Mouse (Mus musculus) limb, embryonic 12.5 days (tissue): ENCODE results near the gene Ptpn13. TPM values are rescaled to one million over a fixed set of nuclear protein-coding genes. Genes with fewer than 3 reads are reported as not detected.

Experiments used
- ATAC-seq: fragments of 200-750 bp; cut with Nextera tagmentation; 2 replicates; pipeline ENCODE4 v1.8.0; 2017; ENCODE audit warnings: low read depth, moderate TSS enrichment; ENCODE audit not compliant: insufficient number of reproducible peaks, insufficient read depth, low FRiP score, low TSS enrichment
- H3K27ac ChIP-seq: fragments of 300-500 bp; sonication (generic); 2 replicates; pipeline ENCODE4 v1.5.1; 2016; ENCODE audit warnings: mild to moderate bottlenecking, moderate library complexity
- H3K27me3 ChIP-seq: fragments of 300-500 bp; sonication (generic); 2 replicates; pipeline ENCODE4 v1.6.1; 2016; ENCODE audit warnings: mild to moderate bottlenecking, moderate library complexity
- H3K36me3 ChIP-seq: fragments of 300-500 bp; sonication (generic); 2 replicates; pipeline ENCODE4 v1.6.1; 2016; ENCODE audit warnings: mild to moderate bottlenecking, moderate library complexity
- H3K4me1 ChIP-seq: fragments of 300-500 bp; sonication (generic); replicated peaks from 2 replicates; pipeline ENCODE4 v1.6.1; 2016
- H3K4me2 ChIP-seq: fragments of 300-500 bp; sonication (generic); 2 replicates; pipeline ENCODE4 v1.6.1; 2016; ENCODE audit warnings: mild to moderate bottlenecking, moderate library complexity
- H3K4me3 ChIP-seq: fragments of 300-500 bp; sonication (generic); replicated peaks from 2 replicates; pipeline ENCODE4 v1.5.1; 2016; ENCODE audit warnings: mild to moderate bottlenecking
- H3K9ac ChIP-seq: fragments of 300-500 bp; sonication (generic); replicated peaks from 2 replicates; pipeline ENCODE4 v1.6.1; 2016; ENCODE audit warnings: mild to moderate bottlenecking, moderate library complexity
- H3K9me3 ChIP-seq: fragments of 300-500 bp; sonication (generic); 2 replicates; pipeline ENCODE4 v1.6.1; 2016; ENCODE audit warnings: mild to moderate bottlenecking, moderate library complexity
- WGBS: fragments of 180-500 bp; shearing (Covaris S2); methylation state at CpG from one replicate; pipeline ENCODE4 v1.1.7; 2016; 5-methylcytosine and 5-hydroxymethylcytosine counted together
- polyA plus RNA-seq: library from polyadenylated mRNA; unstranded; fragments of >200 nt; fragmentation: Nextera tagmentation; extraction: Ambion mirVana; gene quantifications from 2 replicates; pipeline ENCODE4 v1.2.1, GENCODE M21; 2016

The Ptpn13 gene
- polyA plus RNA-seq, 1 experiment from 2014 or later: 13.2 TPM

DNA sequence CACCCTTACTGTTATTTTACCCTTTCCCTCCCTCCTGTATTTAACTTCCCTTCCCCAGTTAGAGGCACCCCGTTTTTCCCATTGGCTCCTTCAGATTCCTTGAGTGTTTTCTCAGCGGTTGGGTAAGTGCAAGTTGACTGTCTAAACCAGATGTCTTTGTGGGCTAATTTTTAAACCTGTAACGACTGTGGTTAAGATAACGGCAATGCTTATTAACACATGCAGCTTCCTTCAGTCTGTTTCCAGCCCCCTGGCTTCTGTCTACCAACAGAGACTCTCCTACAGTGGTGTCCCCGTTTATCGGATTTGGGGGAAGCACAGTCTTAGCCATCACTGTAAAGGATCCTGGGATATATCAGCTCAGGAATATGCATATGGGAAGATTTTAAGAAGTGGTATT lies 35.9 kb downstream of the Ptpn13 start:
- H3K36me3 ChIP-seq: no peaks in the 10 kb centered on the region
- no peak overlapping the region for H3K9ac ChIP-seq
- H3K4me3 ChIP-seq: no peak overlapping the region
- H3K27ac ChIP-seq: no peak overlapping the region
- H3K4me2 ChIP-seq: no peak overlapping the region
- WGBS: 79% methylated on average over 6 of the region's 6 CpGs
- H3K27me3 ChIP-seq: no peaks in the 10 kb centered on the region
- no peaks in the 10 kb centered on the region for H3K4me1 ChIP-seq
- no peaks in the 10 kb centered on the region for H3K9me3 ChIP-seq
- no peak for ATAC-seq

GRCm38 (mm10) chr5:103463661-103464219 lies 38.7 kb downstream of the Ptpn13 start:
- H3K36me3 ChIP-seq: no peaks in the 10 kb centered on the region
- no peak overlapping the region for H3K9ac ChIP-seq
- H3K27ac ChIP-seq: no peak overlapping the region
- no peaks in the 10 kb centered on the region for H3K9me3 ChIP-seq
- H3K4me2 ChIP-seq: no peak overlapping the region
- no peak for ATAC-seq
- WGBS: 71% methylated on average over 10 of the region's 10 CpGs
- H3K4me3 ChIP-seq: no peak overlapping the region
- H3K4me1 ChIP-seq: no peaks in the 10 kb centered on the region
- no peaks in the 10 kb centered on the region for H3K27me3 ChIP-seq

GRCm38 (mm10) chr5:103464329-103464728 lies 39.3 kb downstream of the Ptpn13 start:
- Histone ChIP-seq H3K36me3 (no peaks in the 10 kb centered on the region), H3K9me3 (no peaks in the 10 kb centered on the region), H3K9ac (no peak overlapping the region), H3K4me3 (no peak overlapping the region), H3K4me2 (no peak overlapping the region), H3K27ac (no peak overlapping the region), H3K4me1 (no peaks in the 10 kb centered on the region), H3K27me3 (no peaks in the 10 kb centered on the region)
- 83% methylated on average over 4 of the region's 4 CpGs for WGBS
- no peak for ATAC-seq

GRCm38 (mm10) chr5:103464771-103465170 lies 39.8 kb downstream of the Ptpn13 start:
- H3K4me2 ChIP-seq: no peak overlapping the region
- no peak overlapping the region for H3K9ac ChIP-seq
- no peak overlapping the region for H3K4me3 ChIP-seq
- ATAC-seq: no peak
- H3K27ac ChIP-seq: no peak overlapping the region
- 88% methylated on average over 10 of the region's 10 CpGs for WGBS
- no peaks in the 10 kb centered on the region for H3K9me3 ChIP-seq
- H3K4me1 ChIP-seq: no peaks in the 10 kb centered on the region
- H3K27me3 ChIP-seq: no peaks in the 10 kb centered on the region
- H3K36me3 ChIP-seq: no peaks in the 10 kb centered on the region

- H3K36me3 ChIP-seq: no peaks in the 10 kb centered on the region
- no peaks in the 10 kb centered on the region for H3K4me1 ChIP-seq
- no peak overlapping the region for H3K9ac ChIP-seq
- H3K9me3 ChIP-seq: no peaks in the 10 kb centered on the region
- ATAC-seq: no peak
- H3K4me3 ChIP-seq: no peak overlapping the region
- H3K4me2 ChIP-seq: no peak overlapping the region
- H3K27ac ChIP-seq: no peak overlapping the region
- no peaks in the 10 kb centered on the region for H3K27me3 ChIP-seq
- 88% methylated on average over 5 of the region's 5 CpGs for WGBS
Observed at GRCm38 (mm10) chr5:103472670-103473069, 47.7 kb downstream of the Ptpn13 start.

- no peak for ATAC-seq
- H3K4me1 ChIP-seq: no peaks in the 10 kb centered on the region
Observed at GRCm38 (mm10) chr5:103473467-103474096, 48.6 kb downstream of the Ptpn13 start.

GRCm38 (mm10) chr5:103474259-103474658 lies 49.3 kb downstream of the Ptpn13 start:
- ATAC-seq: no peak
- WGBS: 93% methylated on average over 4 of the region's 4 CpGs

More at GRCm38 (mm10) chr5:103473467-103474096, 48.6 kb downstream of the Ptpn13 start:
- no peak overlapping the region for H3K27ac ChIP-seq
- WGBS: 86% methylated on average over 11 of the region's 11 CpGs
- no peak overlapping the region for H3K4me2 ChIP-seq
- no peaks in the 10 kb centered on the region for H3K36me3 ChIP-seq
- H3K27me3 ChIP-seq: no peaks in the 10 kb centered on the region
- no peak overlapping the region for H3K4me3 ChIP-seq
- no peak overlapping the region for H3K9ac ChIP-seq
- no peaks in the 10 kb centered on the region for H3K9me3 ChIP-seq

DNA sequence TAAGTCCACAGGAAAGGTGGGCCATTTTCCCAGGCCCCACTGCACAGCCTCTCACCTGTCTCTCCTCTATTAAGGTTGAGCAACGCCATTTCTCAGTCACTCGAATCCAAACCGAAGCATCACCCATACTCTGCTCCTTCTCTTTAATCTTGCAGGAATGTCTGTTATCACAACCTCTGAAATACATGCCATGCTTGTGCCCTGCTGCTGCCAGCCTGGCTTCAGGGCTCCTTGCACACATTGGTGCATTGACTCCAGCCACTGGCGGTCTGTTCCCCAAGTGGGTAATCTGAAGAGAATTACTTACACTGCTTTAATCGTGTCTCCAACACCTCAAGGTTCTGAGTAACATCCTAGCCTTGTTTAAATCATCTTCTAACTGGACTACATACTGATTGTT lies 50.5 kb downstream of the Ptpn13 start:
- Histone ChIP-seq H3K27me3 (no peaks in the 10 kb centered on the region), H3K9ac (no peak overlapping the region), H3K9me3 (no peaks in the 10 kb centered on the region), H3K4me1 (no peaks in the 10 kb centered on the region), H3K27ac (no peak overlapping the region), H3K36me3 (no peaks in the 10 kb centered on the region), H3K4me3 (no peak overlapping the region), H3K4me2 (no peak overlapping the region)
- no peak for ATAC-seq
- 91% methylated on average over 5 of the region's 5 CpGs for WGBS

More at GRCm38 (mm10) chr5:103474259-103474658, 49.3 kb downstream of the Ptpn13 start:
- H3K9me3 ChIP-seq: no peaks in the 10 kb centered on the region
- no peak overlapping the region for H3K4me3 ChIP-seq
- no peak overlapping the region for H3K27ac ChIP-seq
- H3K4me2 ChIP-seq: no peak overlapping the region
- H3K27me3 ChIP-seq: no peaks in the 10 kb centered on the region
- no peaks in the 10 kb centered on the region for H3K36me3 ChIP-seq
- H3K9ac ChIP-seq: no peak overlapping the region
- H3K4me1 ChIP-seq: no peaks in the 10 kb centered on the region

GRCm38 (mm10) chr5:103479503-103479902 lies 54.5 kb downstream of the Ptpn13 start:
- ATAC-seq: no peak

GRCm38 (mm10) chr5:103481222-103481621 lies 56.2 kb downstream of the Ptpn13 start:
- peaks cover 5% of the 10 kb centered on the region; the same call in 1 of the 2 replicates for H3K36me3 ChIP-seq
- no peak for ATAC-seq
- no peaks in the 10 kb centered on the region for H3K9me3 ChIP-seq
- no peaks in the 10 kb centered on the region for H3K27me3 ChIP-seq
- H3K4me3 ChIP-seq: no peak overlapping the region
- H3K9ac ChIP-seq: no peak overlapping the region
- WGBS: 92% methylated on average over 2 of the region's 2 CpGs
- no peaks in the 10 kb centered on the region for H3K4me1 ChIP-seq
- H3K4me2 ChIP-seq: no peak overlapping the region
- H3K27ac ChIP-seq: no peak overlapping the region

More at GRCm38 (mm10) chr5:103479503-103479902, 54.5 kb downstream of the Ptpn13 start:
- WGBS: 90% methylated on average over 5 of the region's 5 CpGs
- H3K4me2 ChIP-seq: no peak overlapping the region
- H3K4me3 ChIP-seq: no peak overlapping the region
- no peaks in the 10 kb centered on the region for H3K27me3 ChIP-seq
- H3K36me3 ChIP-seq: peaks cover 5% of the 10 kb centered on the region; the same call in 1 of the 2 replicates
- no peaks in the 10 kb centered on the region for H3K4me1 ChIP-seq
- no peaks in the 10 kb centered on the region for H3K9me3 ChIP-seq
- no peak overlapping the region for H3K27ac ChIP-seq
- no peak overlapping the region for H3K9ac ChIP-seq

GRCm38 (mm10) chr5:103487001-103487400 lies 62.0 kb downstream of the Ptpn13 start:
- no peaks in the 10 kb centered on the region for H3K27me3 ChIP-seq
- H3K9me3 ChIP-seq: no peaks in the 10 kb centered on the region
- H3K4me3 ChIP-seq: no peak overlapping the region
- no peak overlapping the region for H3K9ac ChIP-seq
- H3K36me3 ChIP-seq: no peaks in the 10 kb centered on the region
- no peak overlapping the region for H3K4me2 ChIP-seq
- WGBS: 82% methylated on average over 7 of the region's 7 CpGs
- no peak overlapping the region for H3K27ac ChIP-seq
- ATAC-seq: no peak
- no peaks in the 10 kb centered on the region for H3K4me1 ChIP-seq

DNA sequence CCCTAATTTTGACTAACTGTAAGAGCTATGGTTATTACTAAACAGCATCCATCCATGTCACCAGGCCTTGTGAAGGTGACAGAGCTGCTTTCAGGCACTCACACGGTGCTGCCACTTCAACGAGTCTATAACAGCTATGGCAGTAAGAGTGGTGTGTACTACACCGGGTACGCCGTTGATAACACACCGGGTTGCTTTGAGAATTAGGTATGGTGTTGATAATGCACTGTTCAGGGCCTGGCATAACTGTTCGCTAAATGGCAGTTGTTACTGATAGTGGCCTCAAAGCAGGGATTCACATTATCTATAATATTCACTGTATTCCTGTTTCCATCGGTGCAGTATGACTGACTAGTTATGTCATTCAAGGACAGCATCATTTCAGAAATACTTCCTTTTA lies 66.0 kb downstream of the Ptpn13 start:
- WGBS: 93% methylated on average over 8 of the region's 8 CpGs
- Histone ChIP-seq H3K27me3 (no peaks in the 10 kb centered on the region), H3K36me3 (no peaks in the 10 kb centered on the region), H3K9ac (no peak overlapping the region), H3K27ac (no peak overlapping the region), H3K4me2 (no peak overlapping the region), H3K9me3 (no peaks in the 10 kb centered on the region), H3K4me1 (no peaks in the 10 kb centered on the region), H3K4me3 (no peak overlapping the region)
- no peak for ATAC-seq
